Comparison of ENCODE assay signal across 8 mouse cellular contexts in the genomic region with DNA sequence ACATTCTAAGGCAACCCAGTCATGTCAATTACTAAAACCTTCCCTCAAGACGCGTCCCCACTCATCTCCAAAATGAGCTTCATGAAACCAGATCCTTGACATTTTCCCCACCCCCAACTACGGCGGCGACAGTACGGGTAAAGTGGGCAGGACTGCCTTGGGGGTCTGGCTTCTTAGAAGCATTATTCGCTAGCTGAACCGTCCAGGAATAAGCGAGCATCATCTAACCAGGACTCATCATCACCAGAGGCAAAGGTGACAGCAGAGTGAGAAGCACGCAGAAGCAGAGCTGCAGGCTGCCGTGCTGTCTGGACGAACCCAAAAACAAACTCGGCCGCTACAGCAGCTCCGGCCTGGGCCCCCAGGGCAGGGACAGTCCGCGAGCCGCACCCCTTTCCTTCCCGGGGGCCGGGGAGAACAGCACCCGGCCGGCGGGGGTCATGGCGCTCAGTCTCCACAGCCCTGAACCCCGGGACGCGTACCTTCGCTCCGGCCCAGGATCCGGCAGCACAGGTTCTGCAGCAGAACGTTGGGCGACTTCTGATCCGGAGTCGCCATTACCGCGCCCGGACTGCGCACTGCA. TPM values are rescaled to one million over a fixed set of nuclear protein-coding genes. Genes with fewer than 3 reads are reported as not detected.
A peak's percentile ranks its signal among the peaks of the same experiment; 100 is the strongest.
DNase-seq lines count a peak whose midpoint lies in the region; ATAC-seq and TF ChIP-seq lines count a peak whose summit lies in the region.

No protein-coding gene starts in this region.

- H3K9me3 ChIP-seq in heart, embryonic 14.5 days (ENCODE audit: control insufficient read depth, low read length), result no peaks in the 10 kb centered on the region
- H3K9me3 ChIP-seq in liver, embryonic 14.5 days (ENCODE audit: control insufficient read depth, low read length), result no peaks in the 10 kb centered on the region
- H3K9me3 ChIP-seq in stomach, postnatal 0 days (ENCODE audit: control insufficient read depth, low read length), result no peaks in the 10 kb centered on the region

- WGBS in heart, embryonic 14.5 days, result under 1% methylated on average over 38 of the region's 38 CpGs
- under 1% methylated on average over 38 of the region's 38 CpGs for WGBS in liver, embryonic 14.5 days (ENCODE audit: insufficient replicate concordance)
- 0% methylated on average over 38 of the region's 38 CpGs for WGBS in stomach, postnatal 0 days

- ATAC-seq in heart, embryonic 14.5 days (ENCODE audit: insufficient number of reproducible peaks, insufficient read depth, low FRiP score, low read depth), result peak; percentile 36; the same call in 1 of the 2 replicates
- peak; percentile 76 for ATAC-seq in liver, embryonic 14.5 days (ENCODE audit: insufficient read depth)
- peak; percentile 80; the same call in 1 of the 2 replicates for ATAC-seq in stomach, postnatal 0 days (ENCODE audit: low FRiP score, low TSS enrichment)

- peak; percentile 23 for DNase-seq in embryo, embryonic 10 days (ENCODE audit: low spot score)
- no peak for DNase-seq in embryo, embryonic 11 days
- peak; percentile 21 for DNase-seq in retina, embryonic 14.5 days (ENCODE audit: low spot score)
- DNase-seq in retina, postnatal 1 day, result no peak
- peak in 1 of 3 experiments; percentile 22 for DNase-seq in liver, embryonic 14.5 days (ENCODE audit: low read depth in 3 of 3, low spot score in 3 of 3)
- no peak for DNase-seq in stomach, postnatal 0 days (ENCODE audit: low spot score)
- DNase-seq in gastrocnemius, postnatal 10 days, result no peak

- H3K27me3 ChIP-seq in heart, embryonic 14.5 days (ENCODE audit: control insufficient read depth, insufficient read depth, low read length), result peaks cover 22% of the 10 kb centered on the region; the same call in 1 of the 2 replicates
- no peaks in the 10 kb centered on the region for H3K27me3 ChIP-seq in liver, embryonic 14.5 days (ENCODE audit: control insufficient read depth, insufficient read depth, low read length)
- no peaks in the 10 kb centered on the region for H3K27me3 ChIP-seq in stomach, postnatal 0 days (ENCODE audit: control insufficient read depth, insufficient read depth, low read length)

- no peak for TF ChIP-seq CTCF in liver, embryonic 14.5 days (IDR thresholded peaks at IDR 0.05; ENCODE audit: low read depth)
- TF ChIP-seq CTCF in stomach, postnatal 0 days (IDR thresholded peaks at IDR 0.05; ENCODE audit: low read depth), result no peak

- TF ChIP-seq EP300 in liver, embryonic 14.5 days (IDR thresholded peaks at IDR 0.05; ENCODE audit: low read depth), result no peak
- no peak for TF ChIP-seq EP300 in stomach, postnatal 0 days (optimal IDR thresholded peaks at IDR 0.05)

- peak overlapping the region; percentile 4 to 53; a peak in 2 of 4 replicates for H3K27ac ChIP-seq in heart, embryonic 14.5 days (replicated peaks in 1 of 2; ENCODE audit: control insufficient read depth in 1 of 2, insufficient read depth in 1 of 2, low read depth in 2 of 2, low read length in 2 of 2)
- peak overlapping the region; percentile 72 for H3K27ac ChIP-seq in liver, embryonic 14.5 days
- H3K27ac ChIP-seq in stomach, postnatal 0 days (replicated peaks), result peak overlapping the region; percentile 70

- no peaks in the 10 kb centered on the region for H3K36me3 ChIP-seq in heart, embryonic 14.5 days (ENCODE audit: control insufficient read depth, insufficient read depth, low read length)
- H3K36me3 ChIP-seq in liver, embryonic 14.5 days (replicated peaks; ENCODE audit: control insufficient read depth, insufficient read depth, low read depth), result peaks cover 14% of the 10 kb centered on the region
- no peaks in the 10 kb centered on the region for H3K36me3 ChIP-seq in stomach, postnatal 0 days (ENCODE audit: control insufficient read depth, insufficient read depth, low read length)

- H3K4me1 ChIP-seq in heart, embryonic 14.5 days (ENCODE audit: control insufficient read depth in 2 of 2, insufficient read depth in 2 of 2, low read length in 2 of 2), result peaks cover 5 to 18% of the 10 kb centered on the region in 2 experiments; a peak in 3 of 4 replicates
- H3K4me1 ChIP-seq in liver, embryonic 14.5 days (replicated peaks; ENCODE audit: control insufficient read depth in 2 of 2, insufficient read depth in 2 of 2, low read length in 1 of 2), result peaks cover 17 to 21% of the 10 kb centered on the region in 2 experiments
- H3K4me1 ChIP-seq in stomach, postnatal 0 days (replicated peaks; ENCODE audit: control insufficient read depth, insufficient read depth), result peaks cover 4% of the 10 kb centered on the region

- H3K4me2 ChIP-seq in heart, embryonic 14.5 days (ENCODE audit: low read length), result peak overlapping the region; percentile 90
- H3K4me2 ChIP-seq in liver, embryonic 14.5 days (ENCODE audit: low read depth), result peak overlapping the region; percentile 87
- peak overlapping the region; percentile 84 for H3K4me2 ChIP-seq in stomach, postnatal 0 days (replicated peaks; ENCODE audit: low read depth)

- H3K9ac ChIP-seq in heart, embryonic 14.5 days (ENCODE audit: low read length), result peak overlapping the region; percentile 95
- H3K9ac ChIP-seq in liver, embryonic 14.5 days (replicated peaks), result peak overlapping the region; percentile 89
- peak overlapping the region; percentile 87 for H3K9ac ChIP-seq in stomach, postnatal 0 days (ENCODE audit: low read length)

- H3K4me3 ChIP-seq in heart, embryonic 14.5 days (ENCODE audit: control insufficient read depth in 1 of 2, insufficient read depth in 1 of 2, low read depth in 1 of 2, low read length in 2 of 2), result peak overlapping the region; percentile 60 to 98
- H3K4me3 ChIP-seq in liver, embryonic 14.5 days (ENCODE audit: insufficient read depth in 1 of 2, low read depth in 2 of 2, low read length in 2 of 2), result peak overlapping the region; percentile 94 to 96
- peak overlapping the region; percentile 90 for H3K4me3 ChIP-seq in stomach, postnatal 0 days (ENCODE audit: low read depth, low read length)

RNA-seq across cellular contexts. Expression of gene Tubgcp3, which starts 0.5 kb away (rescaled TPM):
- polyA plus RNA-seq in heart, embryonic 14.5 days (2014; fragmentation: Nextera tagmentation; extraction: Ambion mirVana), result 27.3 and 29.2 TPM in 2 replicates
- polyA plus RNA-seq in liver, embryonic 14.5 days (2012; rRNA removed), result 39.4 and 39.8 TPM in 2 replicates
- polyA plus RNA-seq in liver, embryonic 14.5 days (2014; fragmentation: Nextera tagmentation; extraction: Ambion mirVana), result 26.1 and 31.2 TPM in 2 replicates
- 13.5 and 14.7 TPM in 2 replicates for polyA plus RNA-seq in stomach, postnatal 0 days (2015; fragmentation: Nextera tagmentation; extraction: Ambion mirVana)
- 10 to 100 TPM; 10.6 to 13.9 TPM for total RNA-seq in gastrocnemius, postnatal 10 days (2021)

Comparison
In these comparisons a context has a peak if more than half of its experiments do, and no peak if none do; other contexts are left out.
1. DNase-seq: peak in embryo, embryonic 10 days (single experiment) and retina, embryonic 14.5 days (single experiment); none in embryo, embryonic 11 days (single experiment), retina, postnatal 1 day (single experiment), stomach, postnatal 0 days (single experiment) and gastrocnemius, postnatal 10 days (single experiment).
2. Peak in every context shown above with its lines, with median percentiles within 50 percentile points of each other: ATAC-seq, H3K27ac ChIP-seq, H3K4me2 ChIP-seq, H3K4me3 ChIP-seq and H3K9ac ChIP-seq.